Mouse (Mus musculus) megakaryocyte, adult 5-6 weeks (primary cell): ENCODE measurements at regions not wholly inside any gene's neighbourhood (a gene's known extent, or its start where the extent isn't known, plus 50 kb on each side); places are given as distances from the start of the nearest gene placed in this dataset.

ENCODE experiments used
- ATAC-seq: 2 replicates; pipeline ENCODE4 v1.8.0; 2016; ENCODE audit warnings: mild to moderate bottlenecking, inconsistent platforms; ENCODE audit not compliant: poor library complexity, severe bottlenecking

GRCm38 (mm10) chr4:81988796-81989195 lies 546.2 kb upstream of the Mpdz start:
- ATAC-seq, result no peak

- no peak for ATAC-seq
Measured at GRCm38 (mm10) chr4:81986616-81987015, 544.0 kb upstream of the Mpdz start.

GRCm38 (mm10) chr4:81981811-81982210 lies 539.2 kb upstream of the Mpdz start:
- ATAC-seq, result no peak

GRCm38 (mm10) chr4:81970472-81970871 lies 527.9 kb upstream of the Mpdz start:
- ATAC-seq, result no peak

- ATAC-seq, result no peak
Measured at GRCm38 (mm10) chr4:81969621-81970115, 527.1 kb upstream of the Mpdz start.

- no peak for ATAC-seq
Measured at GRCm38 (mm10) chr4:81966054-81966623, 523.5 kb upstream of the Mpdz start.

GRCm38 (mm10) chr4:81963112-81963511 lies 520.5 kb upstream of the Mpdz start:
- ATAC-seq, result no peak

- ATAC-seq, result no peak
Measured at GRCm38 (mm10) chr4:81962586-81962985, 520.0 kb upstream of the Mpdz start.

GRCm38 (mm10) chr4:81960552-81961534 lies 518.2 kb upstream of the Mpdz start:
- no peak for ATAC-seq

- no peak for ATAC-seq
Measured at GRCm38 (mm10) chr4:81956926-81957694, 514.5 kb upstream of the Mpdz start.

GRCm38 (mm10) chr4:81953023-81953422 lies 510.4 kb upstream of the Mpdz start:
- ATAC-seq, result no peak

GRCm38 (mm10) chr4:81937384-81937783 lies 494.8 kb upstream of the Mpdz start:
- ATAC-seq, result no peak

GRCm38 (mm10) chr4:81930956-81931355 lies 488.3 kb upstream of the Mpdz start:
- no peak for ATAC-seq

GRCm38 (mm10) chr4:81928581-81929244 lies 486.1 kb upstream of the Mpdz start:
- no peak for ATAC-seq

GRCm38 (mm10) chr4:81927176-81927714 lies 484.6 kb upstream of the Mpdz start:
- ATAC-seq, result no peak

GRCm38 (mm10) chr4:81926662-81927141 lies 484.1 kb upstream of the Mpdz start:
- ATAC-seq, result no peak

- no peak for ATAC-seq
Measured at GRCm38 (mm10) chr4:81925611-81926010, 483.0 kb upstream of the Mpdz start.

GRCm38 (mm10) chr4:81924120-81924519 lies 481.5 kb upstream of the Mpdz start:
- no peak for ATAC-seq

GRCm38 (mm10) chr4:81922876-81923275 lies 480.3 kb upstream of the Mpdz start:
- ATAC-seq, result no peak

- no peak for ATAC-seq
Measured at GRCm38 (mm10) chr4:81914971-81915370, 472.4 kb upstream of the Mpdz start.
